Mouse (Mus musculus): Measurements from ENCODE around the gene Kcnj2.

Kcnj2 gene

DNA sequence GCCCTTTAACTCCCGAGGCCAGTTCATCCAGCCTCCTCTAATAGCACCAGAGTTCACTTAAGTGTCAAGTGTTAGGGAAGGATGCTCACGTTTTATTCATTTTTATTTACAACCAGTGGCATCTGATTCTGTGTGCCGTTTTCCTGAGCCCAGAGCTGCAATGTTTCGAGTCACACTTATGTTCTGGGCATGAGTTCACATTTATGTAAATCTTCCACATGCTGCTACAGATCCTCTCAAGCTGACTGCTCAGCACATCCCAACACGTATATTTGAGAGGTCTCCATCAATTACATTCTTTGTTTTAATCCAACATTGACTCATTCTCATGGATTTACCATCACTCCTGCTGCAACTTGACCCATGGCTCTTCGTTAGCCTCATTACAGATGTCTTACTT is 25.2 kb downstream of the Kcnj2 start:
- DNase-seq (ENCODE audit: low spot score in 2 of 2), result no peak

DNA sequence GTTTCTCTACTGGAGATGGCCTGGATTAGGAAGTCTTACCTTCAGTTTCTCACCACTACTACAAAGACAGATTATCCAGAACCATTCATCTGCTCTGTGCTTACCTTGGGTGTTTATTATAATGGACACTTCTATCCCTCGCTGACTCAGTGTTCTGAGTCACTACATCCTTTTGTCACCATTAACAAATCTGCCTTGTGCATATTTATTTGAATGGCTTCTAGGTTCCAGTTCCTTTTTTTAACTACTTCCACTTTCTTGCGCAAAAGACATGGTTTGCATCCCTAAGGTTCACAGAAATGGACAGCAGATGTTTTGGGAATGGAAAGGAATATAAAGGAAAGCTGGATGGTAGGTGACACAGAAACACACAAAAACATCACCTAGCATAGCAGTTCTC is 27.0 kb downstream of the Kcnj2 start:
- DNase-seq (ENCODE audit: low spot score in 2 of 2), result no peak

DNA sequence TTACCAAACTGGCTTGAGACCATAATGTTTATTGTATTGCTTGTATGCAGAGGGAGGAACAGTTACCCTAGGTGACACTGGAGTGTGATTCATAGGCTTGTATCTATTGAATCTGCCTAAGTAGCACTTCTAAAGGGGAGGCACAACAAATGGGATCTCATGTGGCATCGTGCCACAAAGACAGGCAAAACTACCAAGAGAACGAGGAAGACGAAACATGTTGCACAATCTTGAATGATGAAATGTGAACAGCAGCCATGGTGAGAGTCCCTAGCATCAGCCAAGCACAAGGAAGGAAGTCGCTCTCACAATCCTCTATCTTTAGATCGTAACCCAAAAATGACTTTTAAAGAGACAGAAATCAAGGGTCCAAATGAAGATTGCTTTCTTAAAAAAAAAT is 30.6 kb downstream of the Kcnj2 start:
- no peak for DNase-seq (ENCODE audit: low spot score in 2 of 2)

DNA sequence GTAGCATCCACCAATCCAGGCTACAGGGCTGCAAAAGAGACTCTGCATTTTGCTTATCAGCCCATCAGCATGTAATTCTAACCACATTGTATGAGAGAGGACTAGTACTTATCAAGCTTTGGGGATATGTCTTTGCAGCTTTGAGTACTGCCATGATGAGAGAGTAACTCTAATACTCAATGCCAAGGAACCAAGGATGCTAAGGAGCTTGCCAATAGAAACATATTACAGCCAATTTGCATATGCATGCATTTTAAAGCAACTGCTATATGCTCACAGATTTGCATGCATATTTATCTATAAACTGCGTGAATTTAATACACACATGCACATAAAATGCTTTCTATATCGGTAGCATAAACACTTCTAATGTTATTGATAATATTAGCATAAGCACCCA is 34.2 kb downstream of the Kcnj2 start:
- no peak for DNase-seq (ENCODE audit: low spot score in 2 of 2)

DNA sequence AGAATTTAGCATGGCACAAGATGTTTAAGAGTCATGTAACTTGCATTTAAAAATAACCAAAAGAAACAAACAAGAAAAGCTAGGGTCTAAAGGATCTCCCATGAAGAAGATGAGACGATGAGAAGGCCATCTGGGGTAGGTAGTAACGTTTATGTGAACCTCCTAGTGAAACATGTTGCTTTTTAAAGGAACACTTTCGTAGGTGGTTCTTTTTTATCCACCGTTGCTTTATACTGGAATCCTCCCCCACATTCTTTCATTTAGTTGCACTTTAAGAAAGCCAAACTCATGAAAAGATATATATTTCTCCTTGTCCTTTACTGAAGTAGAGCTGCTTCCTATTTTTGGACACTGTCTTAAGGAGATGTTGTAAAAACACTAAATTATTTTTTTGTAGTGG is 34.7 kb downstream of the Kcnj2 start:
- DNase-seq (ENCODE audit: low spot score in 2 of 2), result no peak

DNA sequence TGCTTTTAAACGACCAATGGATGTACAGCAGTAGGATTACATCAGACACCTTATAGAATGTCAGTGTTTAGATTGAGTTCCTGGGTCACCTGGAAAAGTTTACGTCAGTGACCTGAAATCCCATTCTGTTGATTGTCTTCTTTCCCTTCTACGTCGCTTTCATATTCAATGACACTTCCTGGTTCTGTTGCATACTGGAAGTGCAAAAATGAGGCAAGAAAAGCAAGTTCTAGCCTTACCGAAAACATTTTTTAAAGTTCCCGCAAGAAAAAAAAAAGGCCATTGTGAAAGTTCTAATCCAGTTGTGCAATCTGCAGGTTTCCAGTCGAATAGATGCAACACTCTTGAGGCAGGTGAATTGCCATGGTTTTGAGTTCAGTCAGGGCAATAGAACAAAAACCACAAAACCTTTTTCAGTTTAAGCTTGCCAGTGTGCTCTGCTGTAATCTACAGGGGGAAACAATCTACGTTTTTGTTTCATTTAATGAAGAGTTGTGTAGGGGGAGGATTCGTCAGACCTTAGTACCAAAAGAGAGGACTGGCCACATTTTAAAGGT is 35.7 kb downstream of the Kcnj2 start:
- DNase-seq (ENCODE audit: low spot score in 2 of 2), result no peak

DNA sequence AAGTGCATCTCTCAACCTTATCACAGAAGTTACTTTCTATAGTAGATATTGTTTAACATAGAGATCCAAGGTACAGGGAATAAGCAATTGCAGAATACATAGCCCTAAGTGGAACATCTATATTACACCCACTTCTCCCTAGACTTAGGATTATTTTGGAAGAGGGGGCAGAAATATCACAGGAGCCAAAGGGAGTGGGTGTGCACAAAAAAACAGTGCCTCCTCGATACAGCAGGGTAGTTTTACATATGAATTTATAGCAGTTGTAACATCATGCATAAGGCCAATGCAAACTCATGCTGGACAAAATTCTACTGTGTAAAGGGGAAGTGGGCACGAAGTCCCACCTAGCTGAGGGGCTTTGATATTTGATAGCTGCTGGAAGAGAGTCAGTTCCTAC is 38.5 kb downstream of the Kcnj2 start:
- DNase-seq (ENCODE audit: low spot score in 2 of 2), result no peak

DNA sequence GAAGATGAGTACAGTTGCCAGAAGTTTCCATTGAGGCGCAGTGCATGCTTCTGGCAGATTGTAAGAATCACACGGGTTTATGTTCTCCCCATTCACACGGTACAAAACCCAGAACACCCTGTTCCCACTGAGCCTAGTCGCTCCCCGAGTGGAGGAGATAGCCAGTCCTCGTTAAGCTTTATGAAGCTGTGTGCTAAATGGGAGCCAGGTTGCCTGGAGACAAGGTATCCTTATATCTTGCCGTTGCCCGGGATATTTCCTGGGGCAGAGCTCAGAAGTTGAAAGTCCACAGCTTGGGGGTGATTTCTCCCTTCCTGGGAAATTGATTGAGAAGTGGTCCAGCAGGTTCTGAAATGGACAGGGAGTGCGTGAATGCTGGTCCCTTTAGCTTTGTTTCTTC is 42.2 kb downstream of the Kcnj2 start:
- no peak for DNase-seq (ENCODE audit: low spot score in 2 of 2)

DNA sequence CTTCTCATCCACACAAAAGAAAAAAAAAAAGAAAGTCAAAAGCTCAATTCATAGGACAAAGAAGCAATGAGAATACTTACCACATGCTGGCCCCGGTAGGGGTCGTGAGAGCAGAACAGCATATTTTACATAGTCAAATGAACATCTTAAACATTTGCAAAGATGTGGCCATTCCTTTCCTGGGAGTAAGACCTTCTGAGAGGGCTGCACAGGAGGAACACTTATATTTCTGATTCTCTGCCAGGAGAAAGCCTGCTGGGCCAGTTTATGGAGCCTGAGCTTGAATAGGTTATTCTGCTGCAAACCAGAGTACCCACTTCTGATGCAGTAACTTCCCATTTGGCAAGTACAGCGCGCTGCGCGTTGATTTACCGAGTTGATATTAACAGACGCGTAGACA is 55.5 kb downstream of the Kcnj2 start:
- DNase-seq (ENCODE audit: low spot score in 2 of 2), result no peak

DNA sequence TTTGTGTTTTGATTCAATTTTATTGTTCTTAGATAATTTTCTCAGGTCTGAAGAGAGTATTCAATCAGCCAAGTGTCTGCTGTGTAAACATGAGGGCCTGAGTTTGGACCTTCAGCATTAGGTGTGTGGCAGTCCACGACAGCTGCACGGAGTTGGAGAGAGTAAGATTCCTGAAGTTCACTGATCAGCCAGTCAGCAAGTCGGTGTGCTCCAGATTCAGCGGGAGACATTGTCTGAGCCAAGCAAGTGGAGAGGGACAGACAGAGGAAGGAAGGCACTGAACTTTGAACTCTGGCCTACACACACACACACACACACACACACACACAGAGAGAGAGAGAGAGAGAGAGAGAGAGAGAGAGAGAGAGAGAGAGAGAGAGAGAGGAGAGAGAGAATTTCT is 57.4 kb downstream of the Kcnj2 start:
- DNase-seq (ENCODE audit: low spot score in 2 of 2), result no peak

DNA sequence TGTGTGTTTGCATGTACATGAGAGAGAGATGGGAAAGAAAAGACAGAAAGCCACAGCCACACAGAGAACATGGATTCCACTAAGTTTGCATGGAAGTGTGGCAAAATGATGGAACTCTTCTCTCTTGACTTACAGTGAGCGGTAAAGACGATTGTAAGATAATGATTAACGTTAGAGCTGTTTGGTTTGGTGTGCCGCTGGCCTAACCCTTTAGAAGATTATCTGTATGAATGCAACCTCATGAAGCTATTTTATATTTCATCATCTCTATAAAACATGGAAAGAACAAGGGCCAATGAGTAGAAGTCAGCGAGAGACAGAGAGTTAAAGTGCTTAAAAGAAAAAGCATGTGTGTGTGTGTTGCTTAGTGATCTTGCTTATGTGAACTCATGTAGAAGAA is 60.0 kb downstream of the Kcnj2 start:
- no peak for DNase-seq (ENCODE audit: low spot score in 2 of 2)
